Mouse (Mus musculus) forebrain, embryonic 15.5 days (tissue): ENCODE measurements around the gene Ccdc9. TPM values are rescaled to one million over a fixed set of nuclear protein-coding genes. Genes with fewer than 3 reads are reported as not detected.

Source experiments
- ATAC-seq: fragments of 200-750 bp; cut with Nextera tagmentation; replicated peaks from 2 replicates; pipeline ENCODE4 v1.8.0; 2017; ENCODE audit warnings: mild to moderate bottlenecking, moderate TSS enrichment, moderate library complexity
- H3K27ac ChIP-seq: fragments of 300-500 bp; sonication (generic); replicated peaks from 2 replicates; pipeline ENCODE4 v1.5.1; 2015; ENCODE audit warnings: mild to moderate bottlenecking, inconsistent platforms
- H3K27me3 ChIP-seq: fragments of 300-500 bp; sonication (generic); 2 replicates; pipeline ENCODE4 v1.6.1; 2015; ENCODE audit warnings: inconsistent platforms
- H3K36me3 ChIP-seq: fragments of 300-500 bp; sonication (generic); 2 replicates; pipeline ENCODE4 v1.6.1; 2015; ENCODE audit warnings: mild to moderate bottlenecking, inconsistent platforms
- H3K4me1 ChIP-seq: fragments of 300-500 bp; sonication (generic); 2 replicates; pipeline ENCODE4 v1.6.1; 2015; ENCODE audit warnings: inconsistent platforms
- H3K4me2 ChIP-seq: fragments of 300-500 bp; sonication (generic); replicated peaks from 2 replicates; pipeline ENCODE4 v1.6.1; 2015; ENCODE audit warnings: mild to moderate bottlenecking, inconsistent platforms
- H3K4me3 ChIP-seq: fragments of 300-500 bp; sonication (generic); 2 replicates; pipeline ENCODE4 v1.5.1; 2015; ENCODE audit warnings: mild to moderate bottlenecking, inconsistent platforms
- H3K9ac ChIP-seq: fragments of 300-500 bp; sonication (generic); replicated peaks from 2 replicates; pipeline ENCODE4 v1.6.1; 2015; ENCODE audit warnings: mild to moderate bottlenecking, inconsistent platforms
- H3K9me3 ChIP-seq: fragments of 300-500 bp; sonication (generic); 2 replicates; pipeline ENCODE4 v1.6.1; 2016; ENCODE audit warnings: inconsistent platforms
- whole genome bisulfite sequencing: fragments of 180-500 bp; shearing (Covaris S2); methylation state at CpG from one replicate; pipeline ENCODE4 v1.1.7; 2015; ENCODE audit warnings: mixed read lengths; 5-methylcytosine and 5-hydroxymethylcytosine counted together
- polyA plus RNA-seq: library from polyadenylated mRNA; unstranded; fragments of >200 nt; fragmentation: Nextera tagmentation; extraction: Ambion mirVana; gene quantifications from 2 replicates; pipeline ENCODE4 v1.2.1, GENCODE M21; 2015

Ccdc9 gene
- polyA plus RNA-seq, 1 experiment from 2014 or later, result 35.5 TPM

GRCm38 (mm10) chr7:16298927-16299326 is 12.3 kb upstream of the Ccdc9 start:
- H3K4me3 ChIP-seq, result peak overlapping the region; percentile 53
- H3K27me3 ChIP-seq, result no peaks in the 10 kb centered on the region
- 81% methylated on average over 5 of the region's 5 CpGs for WGBS

GRCm38 (mm10) chr7:16297616-16298015 is 11.0 kb upstream of the Ccdc9 start:
- no peaks in the 10 kb centered on the region for H3K9me3 ChIP-seq
- no peaks in the 10 kb centered on the region for H3K36me3 ChIP-seq
- no peak overlapping the region for H3K4me2 ChIP-seq

More at GRCm38 (mm10) chr7:16298927-16299326, 12.3 kb upstream of the Ccdc9 start:
- Histone ChIP-seq H3K9ac (no peak overlapping the region), H3K36me3 (no peaks in the 10 kb centered on the region), H3K27ac (peak overlapping the region; percentile 56), H3K4me1 (peaks cover 37% of the 10 kb centered on the region), H3K9me3 (no peaks in the 10 kb centered on the region), H3K4me2 (peak overlapping the region; percentile 93)
- ATAC-seq, result no peak

GRCm38 (mm10) chr7:16296766-16297390 is 10.3 kb upstream of the Ccdc9 start:
- Histone ChIP-seq H3K36me3 (no peaks in the 10 kb centered on the region), H3K9me3 (no peaks in the 10 kb centered on the region), H3K4me2 (peak overlapping the region; percentile 72), H3K4me3 (peak overlapping the region; percentile 39), H3K27me3 (no peaks in the 10 kb centered on the region), H3K27ac (peak overlapping the region; percentile 16), H3K4me1 (peaks cover 37% of the 10 kb centered on the region), H3K9ac (peak overlapping the region; percentile 33)
- no peak for ATAC-seq
- under 1% methylated on average over 22 of the region's 22 CpGs for WGBS

More at GRCm38 (mm10) chr7:16297616-16298015, 11.0 kb upstream of the Ccdc9 start:
- WGBS, result 71% methylated on average over 2 of the region's 2 CpGs
- ATAC-seq, result no peak
- no peaks in the 10 kb centered on the region for H3K27me3 ChIP-seq
- H3K9ac ChIP-seq, result no peak overlapping the region; the same call in 1 of the 2 replicates
- no peak overlapping the region for H3K27ac ChIP-seq
- no peak overlapping the region for H3K4me3 ChIP-seq
- peaks cover 37% of the 10 kb centered on the region for H3K4me1 ChIP-seq

GRCm38 (mm10) chr7:16296146-16296545 is 9.6 kb upstream of the Ccdc9 start:
- ATAC-seq, result no peak
- peak overlapping the region; percentile 33 for H3K9ac ChIP-seq
- peak overlapping the region; percentile 72 for H3K4me2 ChIP-seq
- H3K27me3 ChIP-seq, result no peaks in the 10 kb centered on the region
- peaks cover 37% of the 10 kb centered on the region for H3K4me1 ChIP-seq
- peak overlapping the region; percentile 16 for H3K27ac ChIP-seq
- no peaks in the 10 kb centered on the region for H3K36me3 ChIP-seq
- no peaks in the 10 kb centered on the region for H3K9me3 ChIP-seq
- WGBS, result 38% methylated on average over 2 of the region's 2 CpGs
- peak overlapping the region; percentile 39; the same call in 1 of the 2 replicates for H3K4me3 ChIP-seq

- H3K27ac ChIP-seq, result peak overlapping the region; percentile 88
- WGBS, result 1% methylated on average over 41 of the region's 41 CpGs
- H3K27me3 ChIP-seq, result no peaks in the 10 kb centered on the region
- peak overlapping the region; percentile 54 for H3K9ac ChIP-seq
- H3K9me3 ChIP-seq, result no peaks in the 10 kb centered on the region
- peak overlapping the region; percentile 96 for H3K4me2 ChIP-seq
- ATAC-seq, result peak; percentile 35
- H3K36me3 ChIP-seq, result no peaks in the 10 kb centered on the region
- peaks cover 37% of the 10 kb centered on the region for H3K4me1 ChIP-seq
- H3K4me3 ChIP-seq, result peak overlapping the region; percentile 55
Observed at GRCm38 (mm10) chr7:16295321-16295900, 8.8 kb upstream of the Ccdc9 start.

- 0% methylated on average over 23 of the region's 23 CpGs for WGBS
- Histone ChIP-seq H3K9ac (peak overlapping the region; percentile 54), H3K27me3 (no peaks in the 10 kb centered on the region), H3K4me3 (peak overlapping the region; percentile 55), H3K4me1 (peaks cover 33% of the 10 kb centered on the region), H3K27ac (peak overlapping the region; percentile 88), H3K9me3 (no peaks in the 10 kb centered on the region), H3K4me2 (peak overlapping the region; percentile 96), H3K36me3 (no peaks in the 10 kb centered on the region)
- peak; percentile 62 for ATAC-seq
Observed at GRCm38 (mm10) chr7:16294837-16295236, 8.2 kb upstream of the Ccdc9 start.

- ATAC-seq, result no peak
- Histone ChIP-seq H3K9me3 (no peaks in the 10 kb centered on the region), H3K9ac (no peak overlapping the region), H3K4me2 (peak overlapping the region; percentile 96), H3K4me1 (peaks cover 31% of the 10 kb centered on the region), H3K27ac (peak overlapping the region; percentile 88), H3K27me3 (no peaks in the 10 kb centered on the region), H3K4me3 (no peak overlapping the region), H3K36me3 (no peaks in the 10 kb centered on the region)
- 29% methylated on average over 4 of the region's 4 CpGs for whole genome bisulfite sequencing
Observed at GRCm38 (mm10) chr7:16294346-16294745, 7.8 kb upstream of the Ccdc9 start.

- Histone ChIP-seq H3K27me3 (no peaks in the 10 kb centered on the region), H3K4me1 (peaks cover 13% of the 10 kb centered on the region), H3K4me2 (no peak overlapping the region), H3K27ac (no peak overlapping the region), H3K9me3 (no peaks in the 10 kb centered on the region), H3K4me3 (no peak overlapping the region), H3K36me3 (peaks cover 9% of the 10 kb centered on the region; the same call in 1 of the 2 replicates), H3K9ac (no peak overlapping the region)
- no peak for ATAC-seq
- 89% methylated on average over 1 of the region's 1 CpGs for WGBS
Observed at GRCm38 (mm10) chr7:16287791-16288190, 1.2 kb upstream of the Ccdc9 start.

- H3K36me3 ChIP-seq, result peaks cover 17% of the 10 kb centered on the region
- no peaks in the 10 kb centered on the region for H3K27me3 ChIP-seq
- 79% methylated on average over 2 of the region's 2 CpGs for WGBS
- no peaks in the 10 kb centered on the region for H3K9me3 ChIP-seq
- H3K9ac ChIP-seq, result peak overlapping the region; percentile 59
- H3K4me3 ChIP-seq, result peak overlapping the region; percentile 69
- H3K27ac ChIP-seq, result peak overlapping the region; percentile 94
- H3K4me1 ChIP-seq, result peaks cover 13% of the 10 kb centered on the region
- ATAC-seq, result no peak
- peak overlapping the region; percentile 54 for H3K4me2 ChIP-seq
Observed at GRCm38 (mm10) chr7:16287016-16287415, 421 bp upstream of the Ccdc9 start.

- peak; percentile 56 for ATAC-seq
- H3K4me1 ChIP-seq, result peaks cover 13% of the 10 kb centered on the region
- H3K9me3 ChIP-seq, result no peaks in the 10 kb centered on the region
- H3K9ac ChIP-seq, result no peak overlapping the region
- no peaks in the 10 kb centered on the region for H3K27me3 ChIP-seq
- peaks cover 26% of the 10 kb centered on the region for H3K36me3 ChIP-seq
- peak overlapping the region; percentile 54 for H3K4me2 ChIP-seq
- H3K27ac ChIP-seq, result peak overlapping the region; percentile 94; the same call in 1 of the 2 replicates
- 2% methylated on average over 14 of the region's 14 CpGs for WGBS
- peak overlapping the region; percentile 69 for H3K4me3 ChIP-seq
Observed at GRCm38 (mm10) chr7:16285450-16286025, 1.1 kb downstream of the Ccdc9 start.

GRCm38 (mm10) chr7:16284904-16285303 is 1.7 kb downstream of the Ccdc9 start:
- Histone ChIP-seq H3K9me3 (no peaks in the 10 kb centered on the region), H3K27me3 (no peaks in the 10 kb centered on the region), H3K9ac (no peak overlapping the region), H3K4me1 (peaks cover 13% of the 10 kb centered on the region), H3K4me2 (no peak overlapping the region), H3K4me3 (0 out of 2 replicates have a peak overlapping the region, but pooled peaks have one; percentile 69), H3K27ac (no peak overlapping the region), H3K36me3 (peaks cover 28% of the 10 kb centered on the region)
- WGBS, result 83% methylated on average over 9 of the region's 9 CpGs
- no peak for ATAC-seq

- Histone ChIP-seq H3K9ac (no peak overlapping the region), H3K4me1 (peaks cover 13% of the 10 kb centered on the region), H3K36me3 (peaks cover 31% of the 10 kb centered on the region), H3K27me3 (no peaks in the 10 kb centered on the region), H3K27ac (no peak overlapping the region), H3K4me2 (no peak overlapping the region), H3K9me3 (no peaks in the 10 kb centered on the region), H3K4me3 (no peak overlapping the region)
- no peak for ATAC-seq
- 90% methylated on average over 8 of the region's 8 CpGs for WGBS
Observed at GRCm38 (mm10) chr7:16284001-16284400, 2.6 kb downstream of the Ccdc9 start.
